Mouse (Mus musculus) urinary bladder, adult 2 months (tissue): ENCODE measurements around the gene Ttc8. TPM values are rescaled to one million over a fixed set of nuclear protein-coding genes. Genes with fewer than 3 reads are reported as not detected.

Source experiments
- DNase-seq: peaks from one replicate; pipeline ENCODE4 v3.0.0; 2022; ENCODE audit warnings: low spot score
- polyA plus RNA-seq: library from polyadenylated mRNA; depleted of rRNA; stranded (reverse); fragments of >200 nt; gene quantifications from 2 replicates; pipeline ENCODE4 v1.2.3, GENCODE M21; 2012; rRNA removed

The Ttc8 gene
- polyA plus RNA-seq, 1 experiment, result 35.1 TPM

DNA sequence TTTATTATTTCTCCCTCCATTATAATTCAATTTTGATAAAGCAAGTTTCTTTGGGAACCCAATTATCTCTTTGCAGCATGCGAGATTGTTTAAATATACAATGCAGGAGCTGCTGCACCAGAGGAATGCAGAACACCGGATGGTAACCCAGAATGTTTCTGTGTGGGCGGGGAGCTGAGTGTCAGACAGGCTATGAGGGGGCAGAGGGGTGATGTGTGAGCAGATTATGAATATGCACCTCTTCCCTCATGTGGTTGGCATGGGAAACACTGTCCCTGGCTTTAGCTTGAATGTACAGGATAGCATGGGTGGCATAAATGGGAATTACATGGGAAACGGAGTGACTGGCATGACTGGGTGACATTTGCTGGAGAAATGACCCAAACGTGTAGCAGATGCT is 108.3 kb downstream of the Ttc8 start:
- DNase-seq, result no peak

DNA sequence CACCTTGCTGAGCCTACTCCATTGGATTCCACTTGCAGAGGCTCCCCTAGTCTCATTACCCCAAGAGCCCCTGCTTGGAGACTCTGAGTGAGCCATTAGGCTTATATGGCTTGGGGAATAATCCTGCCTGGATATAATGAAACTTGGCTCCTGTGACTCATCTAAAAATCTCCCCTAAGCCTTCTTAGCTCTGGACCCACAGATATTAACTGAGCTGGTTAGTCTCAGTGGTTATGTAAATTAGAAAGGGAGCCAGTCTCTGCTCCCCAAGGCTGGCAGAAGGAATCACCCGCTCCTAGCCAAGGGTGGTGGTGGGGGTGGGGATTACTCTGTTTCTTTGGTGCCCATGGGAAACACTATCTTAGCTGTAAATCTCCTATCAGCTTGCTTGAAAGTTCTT is 109.6 kb downstream of the Ttc8 start:
- no peak for DNase-seq

Other genes with a start within 250 kb of the Ttc8 start
- gene Ptpn21, start 183.2 kb upstream of the Ttc8 start, polyA plus RNA-seq, result 22.1 and 25.3 TPM in 2 replicates
- 72.8 and 84.4 TPM in 2 replicates for gene Zc3h14, start 173.6 kb upstream of the Ttc8 start, polyA plus RNA-seq
- gene Eml5, start 19.1 kb upstream of the Ttc8 start, polyA plus RNA-seq, result 9.7 and 10.4 TPM in 2 replicates